ENCODE assay signal across 12 mouse cellular contexts in the genomic region with DNA sequence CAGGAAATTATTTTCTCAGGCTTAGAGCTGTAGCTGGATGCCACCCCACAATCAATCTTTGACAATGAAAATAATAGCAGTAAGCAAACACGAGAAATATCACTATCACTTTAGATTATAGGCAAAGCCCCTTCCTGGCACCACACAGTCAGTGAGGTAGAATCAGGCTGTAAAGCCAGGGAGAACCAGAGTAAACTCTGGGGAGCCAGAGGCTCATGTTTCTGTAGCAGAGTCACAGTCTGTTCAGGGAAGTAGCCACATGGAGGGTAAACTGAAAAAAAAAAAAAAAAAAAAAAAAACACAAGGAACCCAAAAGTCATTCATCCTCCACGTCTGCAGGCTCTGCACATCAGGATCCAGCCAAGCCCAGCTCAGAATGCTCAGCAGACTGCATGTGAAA.
A peak's percentile ranks its signal among the peaks of the same experiment; 100 is the strongest.
DNase-seq lines count a peak whose midpoint lies in the region; ATAC-seq and TF ChIP-seq lines count a peak whose summit lies in the region.
"Had no signal": no experiment of that assay in that cellular context is flagged by ENCODE, and none has a peak within 500 bp of the region (broad histone marks: within the 10 kb centered on the region; RNA-seq: fewer than 3 reads in every experiment).

No protein-coding gene starts in this region.

- H3K9ac ChIP-seq in intestine, embryonic 14.5 days (ENCODE audit: low read length): no peak overlapping the region
- no peak overlapping the region for H3K9ac ChIP-seq in intestine, embryonic 16.5 days (ENCODE audit: low read depth, low read length)
- H3K9ac ChIP-seq in ES-E14 (ENCODE audit: insufficient read depth, low read depth, low read length, poor library complexity, severe bottlenecking): no peak overlapping the region
- H3K9ac ChIP-seq in embryonic facial prominence, embryonic 15.5 days: no peak overlapping the region
- H3K9ac ChIP-seq: embryonic facial prominence, embryonic 12.5 days; liver, embryonic 14.5 days had no signal

- H3K4me2 ChIP-seq in intestine, embryonic 14.5 days (ENCODE audit: low read length): peak overlapping the region; percentile 11; the same call in 1 of the 2 replicates
- no peak overlapping the region for H3K4me2 ChIP-seq in intestine, embryonic 16.5 days (ENCODE audit: low read depth, low read length)
- H3K4me2 ChIP-seq in embryonic facial prominence, embryonic 15.5 days (replicated peaks): peak overlapping the region; percentile 33; the same call in 1 of the 2 replicates
- H3K4me2 ChIP-seq: embryonic facial prominence, embryonic 12.5 days had no signal

- peak; percentile 44; the same call in 1 of the 2 replicates for ATAC-seq in frontal cortex, adult (ENCODE audit: low TSS enrichment)
- ATAC-seq in intestine, embryonic 14.5 days (replicated peaks; ENCODE audit: low FRiP score, low TSS enrichment, low read depth): no peak
- no peak for ATAC-seq in intestine, embryonic 16.5 days
- ATAC-seq in embryonic facial prominence, embryonic 15.5 days (ENCODE audit: insufficient number of reproducible peaks, low FRiP score, low TSS enrichment, low read depth): no peak
- ATAC-seq: midbrain, embryonic 16.5 days had no signal

- WGBS in intestine, embryonic 14.5 days: 23% methylated on average over 2 of the region's 2 CpGs
- 31% methylated on average over 2 of the region's 2 CpGs for WGBS in intestine, embryonic 16.5 days
- 40% methylated on average over 2 of the region's 2 CpGs for WGBS in embryonic facial prominence, embryonic 15.5 days

- no peak overlapping the region for H3K4me3 ChIP-seq in intestine, embryonic 14.5 days (ENCODE audit: low read depth, low read length)
- H3K4me3 ChIP-seq in intestine, embryonic 16.5 days (ENCODE audit: low read length): no peak overlapping the region
- H3K4me3 ChIP-seq in ES-E14 (ENCODE audit: insufficient read depth in 1 of 2, low read depth in 1 of 2, low read length in 2 of 2, poor library complexity in 1 of 2, severe bottlenecking in 1 of 2): no peak overlapping the region
- H3K4me3 ChIP-seq in embryonic facial prominence, embryonic 15.5 days (replicated peaks): no peak overlapping the region
- H3K4me3 ChIP-seq: embryonic facial prominence, embryonic 12.5 days had no signal

- in situ Hi-C loops in ES-E14 (cut with MboI; ENCODE audit: low sequenced_read_pairs in 2 of 2, unreplicated experiment in 2 of 2): no loop called here

- no peak overlapping the region for H3K27ac ChIP-seq in intestine, embryonic 14.5 days (ENCODE audit: low read depth)
- H3K27ac ChIP-seq in intestine, embryonic 16.5 days (ENCODE audit: low read length): no peak overlapping the region
- H3K27ac ChIP-seq in ES-E14 (ENCODE audit: insufficient read depth, low read depth, low read length, poor library complexity, severe bottlenecking): no peak overlapping the region
- no peak overlapping the region for H3K27ac ChIP-seq in embryonic facial prominence, embryonic 15.5 days (replicated peaks)
- H3K27ac ChIP-seq: embryonic facial prominence, embryonic 12.5 days; liver, embryonic 14.5 days had no signal

- peaks cover 10% of the 10 kb centered on the region; the same call in 1 of the 2 replicates for H3K4me1 ChIP-seq in intestine, embryonic 14.5 days (replicated peaks; ENCODE audit: control insufficient read depth, insufficient read depth, low read length)
- no peaks in the 10 kb centered on the region for H3K4me1 ChIP-seq in intestine, embryonic 16.5 days (ENCODE audit: control insufficient read depth, insufficient read depth, low read length)
- H3K4me1 ChIP-seq in ES-E14 (ENCODE audit: control insufficient read depth in 2 of 2, insufficient read depth in 2 of 2, low read length in 2 of 2, poor library complexity in 1 of 2): no peaks in the 10 kb centered on the region
- peaks cover 4% of the 10 kb centered on the region for H3K4me1 ChIP-seq in embryonic facial prominence, embryonic 15.5 days
- H3K4me1 ChIP-seq: embryonic facial prominence, embryonic 12.5 days had no signal

- DNase-seq in frontal cortex, adult 2 months (ENCODE audit: extremely low spot score in 1 of 2, low spot score in 1 of 2): no peak
- no peak for DNase-seq in intestine, embryonic 14.5 days (ENCODE audit: low spot score)
- DNase-seq in ES-E14 (ENCODE audit: low read depth, low spot score): no peak
- DNase-seq in natural killer cell, adult 2 months (ENCODE audit: low spot score in 2 of 2): no peak
- no peak for DNase-seq in adrenal gland, postnatal 4 days (ENCODE audit: low spot score in 2 of 2)

- H3K36me3 ChIP-seq in intestine, embryonic 14.5 days (ENCODE audit: control insufficient read depth, insufficient read depth, low read length): no peaks in the 10 kb centered on the region
- no peaks in the 10 kb centered on the region for H3K36me3 ChIP-seq in intestine, embryonic 16.5 days (ENCODE audit: control insufficient read depth, insufficient read depth, low read length)
- H3K36me3 ChIP-seq in ES-E14 (ENCODE audit: control insufficient read depth, insufficient read depth, low read length, poor library complexity, severe bottlenecking): no peaks in the 10 kb centered on the region
- no peaks in the 10 kb centered on the region for H3K36me3 ChIP-seq in embryonic facial prominence, embryonic 15.5 days
- H3K36me3 ChIP-seq: embryonic facial prominence, embryonic 12.5 days; G1E had no signal

- peaks cover 10% of the 10 kb centered on the region for H3K9me3 ChIP-seq in intestine, embryonic 14.5 days (ENCODE audit: control insufficient read depth, low read length)
- H3K9me3 ChIP-seq in intestine, embryonic 16.5 days (ENCODE audit: control insufficient read depth, low read length): no peaks in the 10 kb centered on the region
- H3K9me3 ChIP-seq in ES-E14 (ENCODE audit: control insufficient read depth, insufficient read depth, low read depth, low read length): no peaks in the 10 kb centered on the region
- H3K9me3 ChIP-seq in embryonic facial prominence, embryonic 15.5 days (replicated peaks): no peaks in the 10 kb centered on the region
- H3K9me3 ChIP-seq: embryonic facial prominence, embryonic 12.5 days had no signal

- H3K27me3 ChIP-seq in intestine, embryonic 14.5 days (replicated peaks; ENCODE audit: control insufficient read depth, insufficient read depth, low read length): no peaks in the 10 kb centered on the region
- no peaks in the 10 kb centered on the region for H3K27me3 ChIP-seq in intestine, embryonic 16.5 days (replicated peaks; ENCODE audit: control insufficient read depth, insufficient read depth, low read length)
- no peaks in the 10 kb centered on the region for H3K27me3 ChIP-seq in embryonic facial prominence, embryonic 15.5 days
- H3K27me3 ChIP-seq: embryonic facial prominence, embryonic 12.5 days had no signal

TF ChIP-seq in ES-E14, 5 proteins besides CTCF, POLR2A, EP300 and RAD21:
- no peak for TF ChIP-seq MAFK (IDR thresholded peaks at IDR 0.05; ENCODE audit: insufficient read depth, low read depth, low read length)
- 0 out of 2 replicates have a peak, but pooled peaks have one; percentile 18 for TF ChIP-seq ZNF384 (IDR thresholded peaks at IDR 0.05; ENCODE audit: low read depth, low read length)
